In the genomic region with DNA sequence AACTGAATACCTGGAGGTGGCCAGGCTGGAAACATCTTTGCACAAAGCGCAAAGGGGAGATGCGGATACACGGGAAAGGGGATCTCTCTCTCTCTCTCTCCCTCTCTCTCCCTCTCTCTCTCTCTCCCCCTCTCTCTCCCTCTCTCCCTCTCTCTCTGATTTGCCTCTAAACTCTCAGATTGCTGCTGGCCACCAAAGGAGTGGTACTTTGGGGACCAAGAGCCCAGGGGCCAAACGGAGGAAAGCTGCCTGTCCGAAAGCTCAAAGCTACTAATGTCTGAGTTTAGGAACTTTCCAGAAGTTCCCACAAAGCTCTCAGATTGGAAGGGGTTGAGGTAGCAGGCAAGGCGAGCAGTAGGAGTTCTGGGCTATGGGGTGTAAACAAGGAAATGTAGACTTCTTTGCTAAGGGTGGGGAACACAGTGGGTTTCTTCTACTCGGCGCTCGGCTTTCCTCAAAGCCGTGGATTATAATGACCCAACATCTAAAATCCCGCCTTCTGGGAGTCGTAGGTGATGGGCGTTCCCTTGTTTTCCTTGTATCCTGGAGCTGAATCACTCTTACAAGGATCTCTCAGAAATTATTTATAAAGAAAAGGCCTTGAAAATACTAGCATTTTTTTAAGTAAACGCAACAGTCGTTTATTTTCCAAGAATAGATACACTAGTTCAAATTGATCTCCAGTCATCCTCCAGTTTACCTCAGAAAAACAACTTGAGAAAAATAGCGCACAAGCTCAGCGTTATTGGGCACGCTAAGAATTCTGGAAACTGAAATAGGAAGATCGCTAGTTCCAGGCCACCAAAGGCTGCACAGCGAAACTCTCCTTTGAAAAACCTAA, we compare ENCODE assay signal across 12 mouse cellular contexts. TPM values are rescaled to one million over a fixed set of nuclear protein-coding genes. Genes with fewer than 3 reads are reported as not detected.
A peak's percentile ranks its signal among the peaks of the same experiment; 100 is the strongest.
DNase-seq lines count a peak whose midpoint lies in the region; ATAC-seq and TF ChIP-seq lines count a peak whose summit lies in the region.
"Had no signal": no experiment of that assay in that cellular context is flagged by ENCODE, and none has a peak within 500 bp of the region (broad histone marks: within the 10 kb centered on the region; RNA-seq: fewer than 3 reads in every experiment).

No protein-coding gene starts in this region.

- WGBS in kidney, adult 2 months: 7% methylated on average over 20 of the region's 20 CpGs
- WGBS in embryonic facial prominence, embryonic 12.5 days: 2% methylated on average over 20 of the region's 20 CpGs
- 1% methylated on average over 20 of the region's 20 CpGs for WGBS in limb, embryonic 10.5 days

- no peaks in the 10 kb centered on the region for H3K9me3 ChIP-seq in embryonic facial prominence, embryonic 12.5 days
- H3K9me3 ChIP-seq in limb, embryonic 10.5 days (replicated peaks): no peaks in the 10 kb centered on the region

- no peak overlapping the region for H3K4me3 ChIP-seq in kidney, adult 2 months (ENCODE audit: insufficient read depth, low read depth, low read length)
- peak overlapping the region; percentile 19 for H3K4me3 ChIP-seq in embryonic facial prominence, embryonic 12.5 days
- peak overlapping the region; percentile 36 for H3K4me3 ChIP-seq in limb, embryonic 10.5 days
- H3K4me3 ChIP-seq: myocyte had no signal

- H3K4me2 ChIP-seq in embryonic facial prominence, embryonic 12.5 days (replicated peaks): peak overlapping the region; percentile 33; the same call in 1 of the 2 replicates

- peak; percentile 12 for DNase-seq in kidney, adult 2 months
- no peak for DNase-seq in kidney, adult 18-20 months
- DNase-seq in Muller cell, postnatal 12 days (ENCODE audit: inconsistent ontology term): peak; percentile 27
- DNase-seq in limb, embryonic 10.5 days (ENCODE audit: low spot score): peak; percentile 59
- no peak for DNase-seq in left cerebral cortex, postnatal 14 days (ENCODE audit: low spot score in 2 of 2)
- DNase-seq in adrenal gland, postnatal 14 days: no peak
- DNase-seq: lung, adult 18-20 months; spleen, adult 18-20 months had no signal

- no peak for TF ChIP-seq CTCF in kidney, adult 2 months (conservative IDR thresholded peaks at IDR 0.05; ENCODE audit: insufficient read depth, insufficient read length, low read depth, low read length)

- no peak overlapping the region for H3K9ac ChIP-seq in embryonic facial prominence, embryonic 12.5 days

- TF ChIP-seq POLR2A in kidney, adult 2 months (IDR thresholded peaks at IDR 0.05; ENCODE audit: low read depth, low read length): no peak

- ATAC-seq in embryonic facial prominence, embryonic 12.5 days (ENCODE audit: insufficient number of reproducible peaks, insufficient read depth, low FRiP score, low TSS enrichment): no peak
- ATAC-seq in erythroid progenitor cell, adult 5-6 weeks (replicated peaks; ENCODE audit: low FRiP score, poor library complexity, severe bottlenecking): no peak
- ATAC-seq: inflammation-experienced regulatory T-cells, adult 6 months had no signal

- H3K36me3 ChIP-seq in kidney, adult 2 months (ENCODE audit: control insufficient read depth, insufficient read depth, low read length): no peaks in the 10 kb centered on the region
- H3K36me3 ChIP-seq in embryonic facial prominence, embryonic 12.5 days: no peaks in the 10 kb centered on the region
- no peaks in the 10 kb centered on the region for H3K36me3 ChIP-seq in limb, embryonic 10.5 days

- H3K27ac ChIP-seq in kidney, adult 2 months (ENCODE audit: insufficient read depth, low read depth, low read length): no peak overlapping the region
- no peak overlapping the region for H3K27ac ChIP-seq in embryonic facial prominence, embryonic 12.5 days
- no peak overlapping the region for H3K27ac ChIP-seq in limb, embryonic 10.5 days

- intact Hi-C loops in left cerebral cortex, postnatal 14 days (cut with DNase I): no loop called here

- peaks cover 8% of the 10 kb centered on the region; the same call in 1 of the 2 replicates for H3K4me1 ChIP-seq in kidney, adult 2 months (ENCODE audit: control insufficient read depth, insufficient read depth, low read length)
- H3K4me1 ChIP-seq in embryonic facial prominence, embryonic 12.5 days: peaks cover 18% of the 10 kb centered on the region
- H3K4me1 ChIP-seq in limb, embryonic 10.5 days: peaks cover 31% of the 10 kb centered on the region

- peaks cover 6% of the 10 kb centered on the region for H3K27me3 ChIP-seq in kidney, adult 2 months (replicated peaks; ENCODE audit: control insufficient read depth, insufficient read depth, low read length)
- H3K27me3 ChIP-seq in embryonic facial prominence, embryonic 12.5 days: peaks cover 66% of the 10 kb centered on the region
- peaks cover 81% of the 10 kb centered on the region for H3K27me3 ChIP-seq in limb, embryonic 10.5 days (ENCODE audit: low read depth, poor library complexity, severe bottlenecking)

RNA-seq across cellular contexts. Expression of a gene that starts 2.9 kb away (rescaled TPM):
- not detected in 2 replicates for polyA plus RNA-seq in kidney, adult 2 months (2012; rRNA removed)
- polyA plus RNA-seq in embryonic facial prominence, embryonic 12.5 days (2016; fragmentation: Nextera tagmentation; extraction: Ambion mirVana): not detected in 2 replicates
- polyA plus RNA-seq in limb, embryonic 10.5 days (2016; fragmentation: Nextera tagmentation; extraction: Ambion mirVana): not detected in 2 replicates
- not detected for total RNA-seq in left cerebral cortex, postnatal 14 days (2021)
- total RNA-seq in adrenal gland, postnatal 14 days (2021): not detected in 2 replicates
- 1.1 TPM in 1 of 2 replicates, not detected in the other for total RNA-seq in erythroid progenitor cell, adult 5-6 weeks (2015; ENCODE audit: low replicate concordance)
- not detected in 2 replicates for total RNA-seq in erythroid progenitor cell, adult 5-6 weeks (2017; ENCODE audit: low replicate concordance)
- polyA plus RNA-seq: inflammation-experienced regulatory T-cells, adult 6 months; myocyte had no signal

RNA-seq across cellular contexts. Expression of a gene that starts 22.6 kb away (rescaled TPM):
- 52.1 and 89.3 TPM in 2 replicates for polyA plus RNA-seq in kidney, adult 2 months (2012; rRNA removed)
- 211 and 218 TPM in 2 replicates for polyA plus RNA-seq in embryonic facial prominence, embryonic 12.5 days (2016; fragmentation: Nextera tagmentation; extraction: Ambion mirVana)
- polyA plus RNA-seq in limb, embryonic 10.5 days (2016; fragmentation: Nextera tagmentation; extraction: Ambion mirVana): 304 and 360 TPM in 2 replicates
- total RNA-seq in left cerebral cortex, postnatal 14 days (2021): 100 to 1,000 TPM; 249 to 252 TPM
- 547 and 580 TPM in 2 replicates for total RNA-seq in adrenal gland, postnatal 14 days (2021)
- 38.9 and 65.8 TPM in 2 replicates for total RNA-seq in erythroid progenitor cell, adult 5-6 weeks (2015; ENCODE audit: low replicate concordance)
- total RNA-seq in erythroid progenitor cell, adult 5-6 weeks (2017; ENCODE audit: low replicate concordance): 9.8 and 16.0 TPM in 2 replicates

RNA-seq across cellular contexts. Expression of a gene that starts 36.5 kb away (rescaled TPM):
- polyA plus RNA-seq in kidney, adult 2 months (2012; rRNA removed): 7.3 and 10.7 TPM in 2 replicates
- 3.2 and 3.3 TPM in 2 replicates for polyA plus RNA-seq in embryonic facial prominence, embryonic 12.5 days (2016; fragmentation: Nextera tagmentation; extraction: Ambion mirVana)
- 0.20 and 0.54 TPM in 2 replicates for polyA plus RNA-seq in limb, embryonic 10.5 days (2016; fragmentation: Nextera tagmentation; extraction: Ambion mirVana)
- total RNA-seq in left cerebral cortex, postnatal 14 days (2021): 1 to 10 TPM; 3.3 TPM
- 60.3 and 68.5 TPM in 2 replicates for total RNA-seq in adrenal gland, postnatal 14 days (2021)
- not detected in 2 replicates for total RNA-seq in erythroid progenitor cell, adult 5-6 weeks (2015; ENCODE audit: low replicate concordance)
- total RNA-seq in erythroid progenitor cell, adult 5-6 weeks (2017; ENCODE audit: low replicate concordance): not detected in 2 replicates

Comparison
In these comparisons a context has a peak if more than half of its experiments do, and no peak if none do; other contexts are left out.
1. DNase-seq: peak in kidney, adult 2 months (single experiment), Muller cell, postnatal 12 days (single experiment) and limb, embryonic 10.5 days (single experiment); none in kidney, adult 18-20 months (single experiment), left cerebral cortex, postnatal 14 days (0 of 2) and adrenal gland, postnatal 14 days (single experiment).
2. RNA of a gene that starts 36.5 kb away (total RNA-seq): 60.3 to 68.5 TPM in adrenal gland, postnatal 14 days; 3.3 TPM in left cerebral cortex, postnatal 14 days and not detected in erythroid progenitor cell, adult 5-6 weeks; every median in the first group is over 10 times any median in the second.